Mouse (Mus musculus) MEL (cell line): Measurements from ENCODE around the gene Rpl36a-ps1.

Experiments
- CHD2 ChIP-seq: IDR thresholded peaks from 2 replicates; pipeline ENCODE4 v1.6.1; 2011; ENCODE audit warnings: low read length, improper control_type of control experiment
- CTCF ChIP-seq, 3 experiments: IDR thresholded peaks in 2 of 3; conservative IDR thresholded peaks in 1 of 3; 2 replicates each; pipeline ENCODE4 v1.5.1; 2011 to 2012; ENCODE audit warnings: low read length in 3 of 3, low read depth in 2 of 3, mild to moderate bottlenecking in 2 of 3, improper control_type of control experiment in 1 of 3, inconsistent platforms in 1 of 3, mixed read lengths in 1 of 3, moderate library complexity in 1 of 3; ENCODE audit not compliant: control insufficient read depth in 1 of 3, insufficient read depth in 1 of 3, poor library complexity in 1 of 3, severe bottlenecking in 1 of 3
- ELF1 ChIP-seq: IDR thresholded peaks from 2 replicates; pipeline ENCODE4 v1.6.1; 2014; ENCODE audit warnings: low read depth, mild to moderate bottlenecking, inconsistent platforms, low read length, improper control_type of control experiment, moderate library complexity
- EP300 ChIP-seq, 2 experiments: IDR thresholded peaks; 2 replicates each; pipeline ENCODE4 v1.6.1; 2011; ENCODE audit warnings: improper control_type of control experiment in 2 of 2, low read length in 2 of 2, low read depth in 1 of 2, mild to moderate bottlenecking in 1 of 2
- GATA1 ChIP-seq: IDR thresholded peaks from 2 replicates; pipeline ENCODE4 v1.6.1; 2011; ENCODE audit warnings: low read depth, low read length, improper control_type of control experiment
- JUND ChIP-seq: IDR thresholded peaks from 2 replicates; pipeline ENCODE4 v1.6.1; 2011; ENCODE audit warnings: low read depth, mild to moderate bottlenecking, improper control_type of control experiment, low read length
- MAFK ChIP-seq: IDR thresholded peaks from 2 replicates; pipeline ENCODE4 v1.6.1; 2011; ENCODE audit warnings: low read depth, mild to moderate bottlenecking, low read length, improper control_type of control experiment, borderline replicate concordance
- MYC ChIP-seq: IDR thresholded peaks from 2 replicates; pipeline ENCODE4 v1.6.1; 2011; ENCODE audit warnings: low read depth, mild to moderate bottlenecking, low read length, improper control_type of control experiment, moderate library complexity
- POLR2A ChIP-seq, 2 experiments: IDR thresholded peaks; 2 replicates each; pipeline ENCODE4 v1.6.1; 2011 to 2012; ENCODE audit warnings: low read length in 2 of 2, mild to moderate bottlenecking in 2 of 2, control low read depth in 1 of 2, improper control_type of control experiment in 1 of 2, low read depth in 1 of 2, moderate library complexity in 1 of 2; ENCODE audit not compliant: control insufficient read depth in 1 of 2, insufficient read depth in 1 of 2, poor library complexity in 1 of 2
- POLR2AphosphoS2 ChIP-seq: IDR thresholded peaks from 2 replicates; pipeline ENCODE4 v1.6.1; 2011; ENCODE audit warnings: low read length, improper control_type of control experiment
- UBTF ChIP-seq: IDR thresholded peaks from 2 replicates; pipeline ENCODE4 v1.6.1; 2012; ENCODE audit warnings: low read depth, mild to moderate bottlenecking, inconsistent platforms, low read length, improper control_type of control experiment, moderate library complexity, borderline replicate concordance; ENCODE audit not compliant: insufficient read depth

- TF ChIP-seq MYC (no peak), UBTF (no peak), JUND (no peak), GATA1 (no peak), CTCF (IDR thresholded peaks at IDR 0.05 in 2 of 3, conservative IDR thresholded peaks at IDR 0.05 in 1 of 3; ENCODE audit: control insufficient read depth in 1 of 3, insufficient read depth in 1 of 3, low read depth in 2 of 3, low read length in 3 of 3, poor library complexity in 1 of 3, severe bottlenecking in 1 of 3) (no peak), POLR2A (IDR thresholded peaks at IDR 0.05; ENCODE audit: control insufficient read depth in 1 of 2, insufficient read depth in 1 of 2, low read depth in 1 of 2, low read length in 2 of 2, poor library complexity in 1 of 2) (no peak), CHD2 (no peak), ELF1 (no peak), MAFK (no peak), POLR2AphosphoS2 (no peak), EP300 (IDR thresholded peaks at IDR 0.05; ENCODE audit: low read depth in 1 of 2, low read length in 2 of 2) (no peak)
Measured at GRCm38 (mm10) chr14:99029987-99030386, 35.9 kb upstream of the Rpl36a-ps1 start.
